Mouse (Mus musculus): ENCODE results near the gene C1ql4. TPM values are rescaled to one million over a fixed set of nuclear protein-coding genes. Genes with fewer than 3 reads are reported as not detected.
A peak's percentile ranks its signal among the peaks of the same experiment; 100 is the strongest.

C1ql4 gene
- polyA plus RNA-seq (2014; fragmentation: Nextera tagmentation; extraction: Ambion mirVana) = 10.2 and 12.4 TPM in 2 replicates

DNA sequence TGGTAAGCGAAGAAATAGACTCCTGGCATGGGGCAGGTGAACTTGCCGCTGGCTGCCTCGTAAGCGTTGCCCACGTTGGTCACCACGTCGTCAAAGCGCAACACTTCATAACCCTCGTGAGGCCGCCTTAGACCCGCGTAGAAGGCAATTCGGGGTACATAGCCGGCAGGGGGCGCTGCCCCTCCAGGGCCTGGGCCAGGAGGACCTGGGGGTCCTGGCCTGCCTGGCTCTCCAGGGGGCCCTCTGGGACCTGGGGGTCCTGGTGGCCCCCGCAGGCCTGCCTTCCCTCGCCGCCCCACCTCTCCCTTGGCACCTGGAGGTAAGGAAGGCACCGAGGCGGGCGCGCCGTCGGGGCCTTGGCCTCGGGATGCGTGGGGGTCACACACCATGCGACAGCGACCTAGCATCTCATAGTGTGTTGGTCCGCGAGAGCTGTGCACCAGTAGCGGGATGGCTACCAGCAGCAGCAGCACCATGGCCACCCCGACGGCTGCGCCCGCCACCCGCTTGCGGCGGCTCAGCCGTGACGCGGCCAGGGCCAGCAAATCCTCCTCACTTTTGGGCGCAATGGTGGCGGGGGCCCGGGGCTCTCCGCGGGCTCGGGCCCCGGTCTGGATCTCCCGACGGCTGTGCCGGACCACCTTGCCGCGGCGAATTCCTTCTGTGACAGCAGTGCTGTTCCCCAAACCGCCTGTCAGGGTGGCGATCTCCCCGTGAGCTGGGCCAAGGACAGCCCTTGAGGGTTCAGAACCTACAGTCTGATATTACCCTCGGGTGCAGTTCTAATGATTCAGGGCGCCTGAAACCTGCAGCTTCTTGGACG, at the start of gene C1ql4:
Gene C1ql4 (minus strand): TSS at position 565 of the 823 bp plus-strand sequence.
- H3K27ac ChIP-seq (ENCODE audit: low read depth, low read length) = peak within 1 kb of the TSS; percentile 65
- peak within 1 kb of the TSS; percentile 45 for H3K4me2 ChIP-seq (replicated peaks; ENCODE audit: low read depth, low read length)
- H3K9me3 ChIP-seq (ENCODE audit: control insufficient read depth, low read length) = no peaks in the 10 kb centered on the region
- DNase-seq (ENCODE audit: low spot score) (peak; percentile 77), ATAC-seq (ENCODE audit: low FRiP score) (no peak; the same call in 1 of the 2 replicates)
- peak within 1 kb of the TSS; percentile 13 for H3K4me3 ChIP-seq (ENCODE audit: low read depth, low read length)
- 9% methylated on average over 57 of the region's 60 CpGs for WGBS
- peaks cover 71% of the 10 kb centered on the region for H3K27me3 ChIP-seq (ENCODE audit: control insufficient read depth, insufficient read depth, low read length)
- H3K9ac ChIP-seq (ENCODE audit: low read depth, low read length) = peak within 1 kb of the TSS; percentile 3; the same call in 1 of the 2 replicates
- no peaks in the 10 kb centered on the region for H3K36me3 ChIP-seq (ENCODE audit: control insufficient read depth, insufficient read depth, low read length)
- peaks cover 15% of the 10 kb centered on the region for H3K4me1 ChIP-seq (replicated peaks; ENCODE audit: control insufficient read depth, insufficient read depth, low read length)

GRCm38 (mm10) chr15:99129956-99130910, 42.6 kb upstream of the C1ql4 start:
- H3K4me1 ChIP-seq (replicated peaks; ENCODE audit: control insufficient read depth, insufficient read depth, low read length) = peaks cover 3% of the 10 kb centered on the region
- ATAC-seq (ENCODE audit: low FRiP score) = no peak
- WGBS = 67% methylated on average over 22 of the region's 22 CpGs
- peak; percentile 25 for DNase-seq (ENCODE audit: low spot score)
- H3K36me3 ChIP-seq (ENCODE audit: control insufficient read depth, insufficient read depth, low read length) = no peaks in the 10 kb centered on the region
- no peak overlapping the region for H3K4me2 ChIP-seq (replicated peaks; ENCODE audit: low read depth, low read length)
- H3K27ac ChIP-seq (ENCODE audit: low read depth, low read length) = no peak overlapping the region
- no peak overlapping the region for H3K4me3 ChIP-seq (ENCODE audit: low read depth, low read length)
- no peaks in the 10 kb centered on the region for H3K27me3 ChIP-seq (ENCODE audit: control insufficient read depth, insufficient read depth, low read length)
- no peak overlapping the region for H3K9ac ChIP-seq (ENCODE audit: low read depth, low read length)
- no peaks in the 10 kb centered on the region for H3K9me3 ChIP-seq (ENCODE audit: control insufficient read depth, low read length)

GRCm38 (mm10) chr15:99129441-99129840, 41.8 kb upstream of the C1ql4 start:
- H3K4me2 ChIP-seq (replicated peaks; ENCODE audit: low read depth, low read length) = no peak overlapping the region
- WGBS = 61% methylated on average over 11 of the region's 11 CpGs
- no peaks in the 10 kb centered on the region for H3K27me3 ChIP-seq (ENCODE audit: control insufficient read depth, insufficient read depth, low read length)

DNA sequence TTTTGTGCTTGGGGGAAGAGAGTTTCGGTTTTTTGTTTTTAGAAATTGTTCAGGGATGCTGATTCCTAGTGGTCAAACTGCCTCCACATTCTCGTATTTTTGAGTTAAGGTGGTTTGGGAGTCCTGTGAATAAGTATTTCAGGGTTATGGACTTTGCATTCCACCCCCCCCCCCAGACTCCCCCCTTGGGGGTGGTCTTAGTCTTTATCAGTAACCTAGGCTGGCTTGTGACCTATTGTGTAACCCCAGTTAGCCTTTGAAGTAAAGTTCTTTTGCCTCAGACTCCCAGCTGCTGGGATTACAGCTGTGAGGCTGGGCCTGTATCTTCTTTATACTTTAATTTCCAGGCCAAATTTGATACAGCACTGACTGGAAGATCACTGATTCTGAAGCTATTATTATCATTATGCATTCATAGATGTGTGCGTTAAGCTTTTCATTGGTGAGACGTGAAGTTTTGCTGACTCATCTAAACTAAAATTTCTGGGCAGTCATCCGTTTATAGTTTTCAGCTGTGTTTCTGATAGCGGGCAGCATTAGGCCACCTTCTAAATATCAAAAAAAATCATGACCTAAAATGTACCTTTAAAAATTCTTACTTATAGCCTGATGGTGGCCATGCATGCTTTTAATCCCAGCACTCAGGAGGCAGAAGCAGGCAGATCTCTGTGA, 40.4 kb upstream of the C1ql4 start:
- Histone ChIP-seq H3K27ac (ENCODE audit: low read depth, low read length) (no peak overlapping the region), H3K9ac (ENCODE audit: low read depth, low read length) (peak overlapping the region; percentile 47; the same call in 1 of the 2 replicates), H3K4me2 (replicated peaks; ENCODE audit: low read depth, low read length) (peak overlapping the region; percentile 70), H3K9me3 (ENCODE audit: control insufficient read depth, low read length) (no peaks in the 10 kb centered on the region), H3K27me3 (ENCODE audit: control insufficient read depth, insufficient read depth, low read length) (no peaks in the 10 kb centered on the region), H3K4me1 (replicated peaks; ENCODE audit: control insufficient read depth, insufficient read depth, low read length) (peaks cover 3% of the 10 kb centered on the region), H3K36me3 (ENCODE audit: control insufficient read depth, insufficient read depth, low read length) (no peaks in the 10 kb centered on the region), H3K4me3 (ENCODE audit: low read depth, low read length) (peak overlapping the region; percentile 88)
- 66% methylated on average over 6 of the region's 6 CpGs for WGBS
- ATAC-seq (ENCODE audit: low FRiP score) (no peak), DNase-seq (ENCODE audit: low spot score) (no peak)

More at GRCm38 (mm10) chr15:99129441-99129840, 41.8 kb upstream of the C1ql4 start:
- DNase-seq (ENCODE audit: low spot score) = no peak
- Histone ChIP-seq H3K36me3 (ENCODE audit: control insufficient read depth, insufficient read depth, low read length) (no peaks in the 10 kb centered on the region), H3K4me1 (replicated peaks; ENCODE audit: control insufficient read depth, insufficient read depth, low read length) (peaks cover 3% of the 10 kb centered on the region), H3K9ac (ENCODE audit: low read depth, low read length) (no peak overlapping the region), H3K27ac (ENCODE audit: low read depth, low read length) (no peak overlapping the region), H3K4me3 (ENCODE audit: low read depth, low read length) (no peak overlapping the region), H3K9me3 (ENCODE audit: control insufficient read depth, low read length) (no peaks in the 10 kb centered on the region)
- ATAC-seq (ENCODE audit: low FRiP score) = no peak

DNA sequence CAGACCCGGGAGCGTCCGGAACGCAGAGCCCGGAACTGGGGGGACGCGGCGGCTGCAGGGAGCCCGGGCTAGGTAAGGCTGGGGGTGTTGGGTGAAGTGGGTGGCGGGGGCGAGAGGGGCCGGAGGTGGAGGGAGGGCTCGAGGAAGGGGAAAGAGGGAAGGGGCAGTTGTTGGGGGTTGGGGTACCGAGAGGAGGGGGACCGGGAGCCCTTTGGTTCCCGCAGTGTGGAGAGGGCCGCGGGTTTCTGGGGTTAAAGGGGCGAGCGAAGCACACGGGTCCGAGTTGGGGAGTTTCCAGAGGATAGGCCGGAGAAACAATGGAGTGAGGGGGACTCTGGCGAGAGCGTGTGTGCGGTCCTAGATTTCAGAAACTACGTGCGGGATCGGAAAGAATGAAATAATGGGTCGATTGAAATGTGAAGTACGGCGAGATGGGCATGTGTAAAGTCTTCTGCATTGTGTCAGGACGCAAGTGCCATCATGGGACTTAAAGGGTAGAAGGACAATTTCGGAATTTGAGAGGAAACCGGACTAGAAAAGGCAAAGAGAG, 39.3 kb upstream of the C1ql4 start:
- under 1% methylated on average over 29 of the region's 35 CpGs for WGBS
- peak; percentile 69 for DNase-seq (ENCODE audit: low spot score)
- peaks cover 3% of the 10 kb centered on the region for H3K4me1 ChIP-seq (replicated peaks; ENCODE audit: control insufficient read depth, insufficient read depth, low read length)
- peak overlapping the region; percentile 90 for H3K9ac ChIP-seq (ENCODE audit: low read depth, low read length)
- peak overlapping the region; percentile 88 for H3K4me3 ChIP-seq (ENCODE audit: low read depth, low read length)
- peak overlapping the region; percentile 98 for H3K27ac ChIP-seq (ENCODE audit: low read depth, low read length)
- no peaks in the 10 kb centered on the region for H3K9me3 ChIP-seq (ENCODE audit: control insufficient read depth, low read length)
- H3K27me3 ChIP-seq (ENCODE audit: control insufficient read depth, insufficient read depth, low read length) = no peaks in the 10 kb centered on the region
- peak; percentile 38; the same call in 1 of the 2 replicates for ATAC-seq (ENCODE audit: low FRiP score)
- peak overlapping the region; percentile 70 for H3K4me2 ChIP-seq (replicated peaks; ENCODE audit: low read depth, low read length)
- no peaks in the 10 kb centered on the region for H3K36me3 ChIP-seq (ENCODE audit: control insufficient read depth, insufficient read depth, low read length)

GRCm38 (mm10) chr15:99126081-99126815, 38.6 kb upstream of the C1ql4 start:
- DNase-seq (ENCODE audit: low spot score) = peak; percentile 96
- Histone ChIP-seq H3K4me2 (replicated peaks; ENCODE audit: low read depth, low read length) (peak overlapping the region; percentile 70), H3K9ac (ENCODE audit: low read depth, low read length) (peak overlapping the region; percentile 90), H3K4me3 (ENCODE audit: low read depth, low read length) (peak overlapping the region; percentile 88), H3K4me1 (replicated peaks; ENCODE audit: control insufficient read depth, insufficient read depth, low read length) (peaks cover 3% of the 10 kb centered on the region), H3K27ac (ENCODE audit: low read depth, low read length) (peak overlapping the region; percentile 98), H3K9me3 (ENCODE audit: control insufficient read depth, low read length) (no peaks in the 10 kb centered on the region), H3K27me3 (ENCODE audit: control insufficient read depth, insufficient read depth, low read length) (no peaks in the 10 kb centered on the region), H3K36me3 (ENCODE audit: control insufficient read depth, insufficient read depth, low read length) (no peaks in the 10 kb centered on the region)
- under 1% methylated on average over 81 of the region's 115 CpGs for WGBS
- ATAC-seq (ENCODE audit: low FRiP score) = peak; percentile 91

DNA sequence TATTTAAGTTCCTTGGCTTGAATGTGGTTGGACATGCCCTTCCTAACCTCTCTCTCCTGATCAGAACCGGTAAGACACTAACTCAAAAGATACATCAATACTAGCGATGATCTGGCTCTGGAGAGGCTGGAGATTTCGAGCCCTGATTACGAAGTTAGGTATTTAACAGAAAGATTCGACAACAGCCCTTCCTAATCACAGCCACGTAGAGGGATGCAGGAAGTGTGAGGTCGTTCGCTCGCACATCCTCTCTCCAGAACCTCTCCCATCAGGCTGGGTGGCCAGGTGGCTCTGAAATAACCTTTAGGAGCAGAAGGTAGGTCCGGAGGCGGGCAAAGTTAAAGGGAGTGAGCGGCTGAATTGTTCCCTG, 38.1 kb upstream of the C1ql4 start, which contains the start of gene Spats2:
Gene Spats2 (plus strand): TSS at position 206 of the 370 bp plus-strand sequence.
- ATAC-seq (ENCODE audit: low FRiP score) (no peak), DNase-seq (ENCODE audit: low spot score) (no peak)
- Histone ChIP-seq H3K9ac (ENCODE audit: low read depth, low read length) (peak within 1 kb of the TSS; percentile 90), H3K27me3 (ENCODE audit: control insufficient read depth, insufficient read depth, low read length) (no peaks in the 10 kb centered on the region), H3K36me3 (ENCODE audit: control insufficient read depth, insufficient read depth, low read length) (no peaks in the 10 kb centered on the region), H3K9me3 (ENCODE audit: control insufficient read depth, low read length) (no peaks in the 10 kb centered on the region), H3K4me3 (ENCODE audit: low read depth, low read length) (peak within 1 kb of the TSS; percentile 88), H3K4me1 (replicated peaks; ENCODE audit: control insufficient read depth, insufficient read depth, low read length) (peaks cover 3% of the 10 kb centered on the region), H3K27ac (ENCODE audit: low read depth, low read length) (peak within 1 kb of the TSS; percentile 98), H3K4me2 (replicated peaks; ENCODE audit: low read depth, low read length) (peak within 1 kb of the TSS; percentile 70)
- WGBS = 1% methylated on average over 12 of the region's 12 CpGs
